ENCODE assay signal across 20 mouse cellular contexts in genomic region chr19:61247334-61247733, GRCm38 (mm10). TPM values are rescaled to one million over a fixed set of nuclear protein-coding genes. Genes with fewer than 3 reads are reported as not detected.
"Had no signal": no experiment of that assay in that cellular context is flagged by ENCODE, and none has a peak within 500 bp of the region (broad histone marks: within the 10 kb centered on the region; RNA-seq: fewer than 3 reads in every experiment).

No protein-coding gene starts in this region.

RNA-seq across cellular contexts. Expression of gene Gm21060, which starts 49.5 kb away (rescaled TPM):
- polyA plus RNA-seq: cerebellum, adult 2 months; cortical plate, adult 2 months; embryonic facial prominence, embryonic 10.5 days; embryonic facial prominence, embryonic 11.5 days; embryonic facial prominence, embryonic 12.5 days; embryonic facial prominence, embryonic 13.5 days; embryonic facial prominence, embryonic 14.5 days; embryonic facial prominence, embryonic 15.5 days; erythroblast, embryonic 14.5 days; forebrain, embryonic 10.5 days; forebrain, embryonic 11.5 days; forebrain, embryonic 12.5 days; forebrain, embryonic 13.5 days; forebrain, embryonic 14.5 days; forebrain, embryonic 15.5 days; forebrain, embryonic 16.5 days; forebrain, postnatal 0 days; frontal cortex, adult 2 months; gonadal fat pad, adult 2 months; heart, adult 2 months had no signal
